Mouse (Mus musculus): ENCODE data around the gene 1700001C19Rik. TPM values are rescaled to one million over a fixed set of nuclear protein-coding genes. Genes with fewer than 3 reads are reported as not detected.

1700001C19Rik gene
- total and polyA plus RNA-seq, 3 experiments = 0.76 TPM; not detected in 2

DNA sequence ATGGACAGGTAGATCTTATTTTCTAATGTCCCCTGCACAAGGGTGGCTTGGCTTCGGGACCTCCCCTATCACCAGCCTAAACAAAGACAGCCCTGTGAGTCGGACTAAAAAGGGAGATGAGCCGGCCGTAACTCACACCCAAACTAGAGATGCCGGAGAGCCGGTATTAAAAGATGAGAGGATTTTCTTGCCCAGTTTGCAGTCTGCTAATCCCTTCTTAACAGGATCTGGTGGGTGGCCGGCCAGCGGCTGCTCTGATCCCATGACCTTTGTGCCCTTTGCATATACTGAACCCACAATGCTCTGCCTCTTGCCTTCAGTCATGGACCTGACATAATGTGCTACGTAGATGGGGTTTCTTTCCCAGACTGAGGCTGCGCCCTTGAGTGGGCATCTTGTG, 36.7 kb downstream of the 1700001C19Rik start, which contains the start of gene Guca1a:
Gene Guca1a, minus strand, starts transcription at position 134 of the 400 bp plus-strand sequence.
- peaks cover under 1% of the 10 kb centered on the region; the same call in 1 of the 2 replicates for H3K4me1 ChIP-seq (ENCODE audit: control insufficient read depth, insufficient read depth, low read length)
- intact Hi-C loops (cut with DNase I) = no loop called here
- H3K27me3 ChIP-seq (ENCODE audit: control insufficient read depth, insufficient read depth, low read length) = peaks cover 4% of the 10 kb centered on the region

GRCm38 (mm10) chr17:47399091-47399490, 38.1 kb downstream of the 1700001C19Rik start:
- TF ChIP-seq POLR2A (IDR thresholded peaks at IDR 0.05; ENCODE audit: insufficient read depth, low read depth, low read length) = no peak
- Histone ChIP-seq H3K79me2 (replicated peaks; ENCODE audit: control insufficient read depth, insufficient read depth, low read length) (no peaks in the 10 kb centered on the region), H3K4me1 (ENCODE audit: control insufficient read depth, insufficient read depth, low read length) (peaks cover 3% of the 10 kb centered on the region), H3K27ac (no peak overlapping the region), H3K36me3 (ENCODE audit: control insufficient read depth, insufficient read depth, low read length) (no peaks in the 10 kb centered on the region), H3K9ac (ENCODE audit: low read depth, low read length) (no peak overlapping the region), H3K27me3 (ENCODE audit: control insufficient read depth, insufficient read depth, low read length) (peaks cover 2% of the 10 kb centered on the region), H3K4me3 (no peak overlapping the region)
- no peak for DNase-seq
- intact Hi-C loops (cut with DNase I) = no loop called here
- WGBS = 77% methylated on average over 8 of the region's 8 CpGs

More for the DNA sequence above, 36.7 kb downstream of the 1700001C19Rik start, which contains the start of gene Guca1a:
- WGBS = 58% methylated on average over 10 of the region's 10 CpGs
- H3K27ac ChIP-seq = no peak within 1 kb of the TSS
- no peak within 1 kb of the TSS for H3K4me3 ChIP-seq
- TF ChIP-seq POLR2A (IDR thresholded peaks at IDR 0.05; ENCODE audit: insufficient read depth, low read depth, low read length) (no peak), EP300 (IDR thresholded peaks at IDR 0.05; ENCODE audit: insufficient read depth, low read depth, low read length) (no peak), CTCF (IDR thresholded peaks at IDR 0.05) (no peak)
- H3K36me3 ChIP-seq (ENCODE audit: control insufficient read depth, insufficient read depth, low read length) = no peaks in the 10 kb centered on the region
- H3K9ac ChIP-seq (ENCODE audit: low read depth, low read length) = no peak within 1 kb of the TSS
- no peak for DNase-seq
- H3K79me2 ChIP-seq (replicated peaks; ENCODE audit: control insufficient read depth, insufficient read depth, low read length) = no peaks in the 10 kb centered on the region

DNA sequence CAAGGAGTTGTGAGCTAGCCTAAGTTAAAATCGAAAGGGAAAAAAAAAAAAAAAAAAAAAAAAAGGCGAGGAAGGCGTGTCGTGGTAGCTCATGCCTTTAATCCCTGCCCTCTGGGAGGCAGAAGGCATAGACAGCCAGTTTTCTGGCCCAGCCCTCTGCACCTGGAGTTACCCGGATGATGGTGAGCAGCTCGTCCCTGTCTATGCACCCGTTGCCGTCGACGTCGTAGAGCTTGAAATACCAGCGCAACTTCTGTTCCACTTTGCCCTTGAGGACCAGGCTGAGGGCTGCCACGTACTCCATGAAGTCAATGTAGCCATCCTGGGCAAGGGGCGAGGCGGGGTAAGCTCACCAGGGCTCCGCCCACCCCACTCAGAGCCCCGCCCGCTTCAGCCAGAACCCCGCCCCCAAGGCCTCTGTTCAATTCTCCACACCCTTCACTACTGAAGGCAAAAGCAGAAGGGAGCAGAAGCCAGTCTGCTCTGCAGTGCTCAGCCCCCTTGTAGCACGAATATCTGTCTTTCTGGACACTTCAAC, 41.7 kb downstream of the 1700001C19Rik start:
- intact Hi-C loops (cut with DNase I) = no loop called here
- Histone ChIP-seq H3K4me3 (peak overlapping the region; percentile 31), H3K9ac (ENCODE audit: low read depth, low read length) (no peak overlapping the region), H3K27me3 (ENCODE audit: control insufficient read depth, insufficient read depth, low read length) (peaks cover 2% of the 10 kb centered on the region), H3K4me1 (ENCODE audit: control insufficient read depth, insufficient read depth, low read length) (peaks cover 3% of the 10 kb centered on the region), H3K36me3 (ENCODE audit: control insufficient read depth, insufficient read depth, low read length) (no peaks in the 10 kb centered on the region), H3K79me2 (replicated peaks; ENCODE audit: control insufficient read depth, insufficient read depth, low read length) (no peaks in the 10 kb centered on the region), H3K27ac (no peak overlapping the region)
- 3% methylated on average over 20 of the region's 20 CpGs for WGBS
- DNase-seq = peak; percentile 56 to 63
- TF ChIP-seq POLR2A (IDR thresholded peaks at IDR 0.05; ENCODE audit: insufficient read depth, low read depth, low read length) = no peak

GRCm38 (mm10) chr17:47394223-47394869, 42.8 kb downstream of the 1700001C19Rik start:
- no peaks in the 10 kb centered on the region for H3K36me3 ChIP-seq (ENCODE audit: control insufficient read depth, insufficient read depth, low read length)
- peaks cover 3% of the 10 kb centered on the region for H3K4me1 ChIP-seq (ENCODE audit: control insufficient read depth, insufficient read depth, low read length)
- no peak for TF ChIP-seq EP300 (IDR thresholded peaks at IDR 0.05; ENCODE audit: insufficient read depth, low read depth, low read length)
- H3K4me3 ChIP-seq = peak overlapping the region; percentile 10; the same call in 1 of the 2 replicates
- peaks cover 2% of the 10 kb centered on the region for H3K27me3 ChIP-seq (ENCODE audit: control insufficient read depth, insufficient read depth, low read length)
- no peak overlapping the region for H3K9ac ChIP-seq (ENCODE audit: low read depth, low read length)
- WGBS = 23% methylated on average over 24 of the region's 24 CpGs
- no peaks in the 10 kb centered on the region for H3K79me2 ChIP-seq (replicated peaks; ENCODE audit: control insufficient read depth, insufficient read depth, low read length)
- peak; percentile 22 to 32 for DNase-seq
- intact Hi-C loops (cut with DNase I) = no loop called here
- no peak overlapping the region for H3K27ac ChIP-seq

- no peak for TF ChIP-seq POLR2A (IDR thresholded peaks at IDR 0.05; ENCODE audit: insufficient read depth, low read depth, low read length)
- TF ChIP-seq CTCF (IDR thresholded peaks at IDR 0.05) = peak; percentile 81
- 57% methylated on average over 4 of the region's 4 CpGs for WGBS
- H3K36me3 ChIP-seq (ENCODE audit: control insufficient read depth, insufficient read depth, low read length) = no peaks in the 10 kb centered on the region
- H3K4me3 ChIP-seq = no peak overlapping the region
- H3K27ac ChIP-seq = no peak overlapping the region
- no peak overlapping the region for H3K9ac ChIP-seq (ENCODE audit: low read depth, low read length)
- DNase-seq = peak in 1 of 2 experiments; percentile 49
- intact Hi-C loops (cut with DNase I) = no loop called here
- H3K27me3 ChIP-seq (ENCODE audit: control insufficient read depth, insufficient read depth, low read length) = no peaks in the 10 kb centered on the region
- no peaks in the 10 kb centered on the region for H3K79me2 ChIP-seq (replicated peaks; ENCODE audit: control insufficient read depth, insufficient read depth, low read length)
- H3K4me1 ChIP-seq (ENCODE audit: control insufficient read depth, insufficient read depth, low read length) = no peaks in the 10 kb centered on the region
Observed at GRCm38 (mm10) chr17:47386649-47387048, 50.5 kb downstream of the 1700001C19Rik start.

GRCm38 (mm10) chr17:47385145-47385544, 52.0 kb downstream of the 1700001C19Rik start, which contains the start of gene Guca1b:
Gene Guca1b, plus strand, starts transcription at chr17:47385393.
- H3K4me3 ChIP-seq = no peak within 1 kb of the TSS
- H3K27me3 ChIP-seq (ENCODE audit: control insufficient read depth, insufficient read depth, low read length) = no peaks in the 10 kb centered on the region
- WGBS = 42% methylated on average over 10 of the region's 10 CpGs
- H3K27ac ChIP-seq = no peak within 1 kb of the TSS
- TF ChIP-seq POLR2A (IDR thresholded peaks at IDR 0.05; ENCODE audit: insufficient read depth, low read depth, low read length) (no peak), EP300 (IDR thresholded peaks at IDR 0.05; ENCODE audit: insufficient read depth, low read depth, low read length) (no peak), CTCF (IDR thresholded peaks at IDR 0.05) (no peak)
- H3K9ac ChIP-seq (ENCODE audit: low read depth, low read length) = no peak within 1 kb of the TSS
- intact Hi-C loops (cut with DNase I) = no loop called here
- H3K79me2 ChIP-seq (replicated peaks; ENCODE audit: control insufficient read depth, insufficient read depth, low read length) = no peaks in the 10 kb centered on the region
- no peak for DNase-seq
- H3K4me1 ChIP-seq (ENCODE audit: control insufficient read depth, insufficient read depth, low read length) = no peaks in the 10 kb centered on the region
- no peaks in the 10 kb centered on the region for H3K36me3 ChIP-seq (ENCODE audit: control insufficient read depth, insufficient read depth, low read length)

Data from heart, adult 2 months (tissue).